Mouse (Mus musculus): ENCODE results near the gene Arid1b. TPM values are rescaled to one million over a fixed set of nuclear protein-coding genes. Genes with fewer than 3 reads are reported as not detected.

Arid1b gene
- polyA plus RNA-seq, 1 experiment from 2014 or later: 9.6 TPM

GRCm38 (mm10) chr17:5170321-5170720, 176.2 kb downstream of the Arid1b start:
- no peak for DNase-seq (ENCODE audit: extremely low spot score, low spot score)
- peaks cover 19% of the 10 kb centered on the region for H3K4me1 ChIP-seq
- H3K4me3 ChIP-seq: no peak overlapping the region
- WGBS: 93% methylated on average over 12 of the region's 12 CpGs
- H3K36me3 ChIP-seq (replicated peaks): no peaks in the 10 kb centered on the region
- no peaks in the 10 kb centered on the region for H3K27me3 ChIP-seq (ENCODE audit: poor library complexity, severe bottlenecking)
- H3K27ac ChIP-seq: no peak overlapping the region
- H3K9me3 ChIP-seq: no peaks in the 10 kb centered on the region

DNA sequence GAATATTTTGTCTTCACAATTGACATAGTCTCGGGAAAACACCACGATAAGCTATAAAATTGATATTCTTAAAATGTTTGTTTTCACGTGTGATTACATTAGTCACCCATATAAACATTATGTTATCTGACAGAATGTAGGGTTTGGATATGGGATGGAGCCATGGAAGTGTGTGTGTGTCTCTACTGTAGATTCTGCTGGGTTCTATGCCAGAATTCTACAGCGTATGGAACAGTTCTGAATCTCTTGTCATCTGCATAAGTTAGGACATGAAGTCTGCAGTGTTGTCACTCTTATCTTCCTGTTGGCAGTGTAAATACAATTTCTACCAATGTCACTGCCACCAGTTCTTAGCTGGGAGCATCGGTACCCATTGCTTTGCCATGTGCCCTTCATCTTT, 177.3 kb downstream of the Arid1b start:
- DNase-seq (ENCODE audit: extremely low spot score, low spot score): no peak
- Histone ChIP-seq H3K36me3 (replicated peaks) (no peaks in the 10 kb centered on the region), H3K27ac (no peak overlapping the region), H3K27me3 (ENCODE audit: poor library complexity, severe bottlenecking) (no peaks in the 10 kb centered on the region), H3K4me1 (peaks cover 27% of the 10 kb centered on the region), H3K4me3 (no peak overlapping the region), H3K9me3 (no peaks in the 10 kb centered on the region)
- 91% methylated on average over 5 of the region's 5 CpGs for WGBS

- Histone ChIP-seq H3K27ac (no peak overlapping the region), H3K27me3 (ENCODE audit: poor library complexity, severe bottlenecking) (no peaks in the 10 kb centered on the region), H3K4me3 (no peak overlapping the region), H3K4me1 (peaks cover 38% of the 10 kb centered on the region), H3K9me3 (no peaks in the 10 kb centered on the region), H3K36me3 (replicated peaks) (no peaks in the 10 kb centered on the region)
- WGBS: 82% methylated on average over 6 of the region's 6 CpGs
- DNase-seq (ENCODE audit: extremely low spot score, low spot score): no peak
These were observed 180.4 kb downstream of the Arid1b start for GRCm38 (mm10) chr17:5174426-5175020.

DNA sequence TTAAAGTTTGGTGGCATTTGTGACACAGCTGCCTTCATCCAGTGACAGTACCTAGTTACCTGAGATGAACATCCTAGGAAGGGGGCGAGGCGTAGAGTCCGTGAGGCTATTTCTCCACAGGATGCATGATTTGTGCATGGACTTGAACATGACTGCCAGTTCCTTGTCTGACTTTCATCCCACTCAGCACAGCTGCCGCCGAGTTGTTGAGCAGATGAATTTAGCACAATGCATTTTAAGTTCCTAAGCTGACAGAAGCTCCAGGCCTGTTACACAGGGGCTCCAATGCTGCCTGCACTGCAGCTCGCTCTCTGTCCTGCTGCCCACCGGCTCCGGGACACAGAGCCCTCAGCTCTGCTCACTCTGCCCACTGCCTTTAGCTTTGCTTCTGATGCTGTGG, 181.4 kb downstream of the Arid1b start:
- WGBS: 89% methylated on average over 8 of the region's 8 CpGs
- Histone ChIP-seq H3K4me3 (no peak overlapping the region), H3K4me1 (peaks cover 44% of the 10 kb centered on the region), H3K9me3 (no peaks in the 10 kb centered on the region), H3K27me3 (ENCODE audit: poor library complexity, severe bottlenecking) (no peaks in the 10 kb centered on the region), H3K27ac (no peak overlapping the region), H3K36me3 (replicated peaks) (no peaks in the 10 kb centered on the region)
- DNase-seq (ENCODE audit: extremely low spot score, low spot score): no peak

GRCm38 (mm10) chr17:5176315-5176714, 182.2 kb downstream of the Arid1b start:
- 74% methylated on average over 2 of the region's 2 CpGs for WGBS
- Histone ChIP-seq H3K27me3 (ENCODE audit: poor library complexity, severe bottlenecking) (no peaks in the 10 kb centered on the region), H3K4me1 (peaks cover 46% of the 10 kb centered on the region), H3K27ac (no peak overlapping the region), H3K36me3 (replicated peaks) (no peaks in the 10 kb centered on the region), H3K4me3 (no peak overlapping the region), H3K9me3 (no peaks in the 10 kb centered on the region)
- DNase-seq (ENCODE audit: extremely low spot score, low spot score): no peak

GRCm38 (mm10) chr17:5178534-5178933, 184.4 kb downstream of the Arid1b start:
- DNase-seq (ENCODE audit: extremely low spot score, low spot score): no peak
- Histone ChIP-seq H3K4me1 (peaks cover 46% of the 10 kb centered on the region), H3K9me3 (no peaks in the 10 kb centered on the region), H3K27me3 (ENCODE audit: poor library complexity, severe bottlenecking) (no peaks in the 10 kb centered on the region), H3K36me3 (replicated peaks) (no peaks in the 10 kb centered on the region), H3K4me3 (no peak overlapping the region), H3K27ac (no peak overlapping the region)
- WGBS: 89% methylated on average over 10 of the region's 10 CpGs

DNA sequence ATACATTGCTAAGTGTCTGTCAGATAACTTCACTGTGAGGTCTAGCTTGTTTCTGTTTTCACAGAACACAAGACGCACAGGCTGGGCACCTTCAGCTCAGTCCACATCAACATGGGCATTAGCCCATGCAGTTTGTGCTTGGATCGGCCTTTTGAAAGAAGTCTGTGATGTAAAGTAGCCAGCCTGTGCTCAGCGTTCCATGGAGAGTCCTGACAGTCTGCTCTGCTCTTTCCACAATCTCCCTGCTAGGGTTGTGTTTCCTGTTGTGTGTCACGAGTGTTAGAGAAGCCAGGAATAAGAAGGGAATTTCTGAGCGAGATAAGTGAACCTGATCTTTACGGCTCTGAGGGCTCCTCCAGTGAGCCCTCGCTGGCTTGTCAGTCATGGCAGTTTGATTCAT, 184.9 kb downstream of the Arid1b start:
- WGBS: 83% methylated on average over 7 of the region's 7 CpGs
- no peaks in the 10 kb centered on the region for H3K27me3 ChIP-seq (ENCODE audit: poor library complexity, severe bottlenecking)

DNA sequence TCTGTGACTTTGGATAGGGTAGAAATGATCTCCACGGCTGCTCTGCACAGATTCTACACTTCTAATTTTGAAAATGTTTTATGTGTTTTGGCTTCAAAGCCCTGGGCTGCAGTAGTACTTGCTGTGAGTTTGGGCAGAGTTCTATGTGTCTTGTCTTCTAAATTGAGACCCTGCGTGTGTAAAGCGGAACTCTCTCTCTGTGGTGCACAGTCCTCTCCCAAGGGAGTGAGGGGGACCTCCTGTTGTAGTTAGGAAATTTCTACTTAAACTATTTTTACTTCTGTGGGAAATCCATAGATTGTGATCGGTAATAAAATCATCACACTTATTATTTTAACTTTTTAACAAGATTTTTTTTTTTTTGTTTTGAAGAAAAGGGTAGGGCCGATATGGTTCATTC, 185.3 kb downstream of the Arid1b start:
- WGBS: 89% methylated on average over 5 of the region's 5 CpGs

More for the DNA sequence above, 184.9 kb downstream of the Arid1b start:
- H3K4me1 ChIP-seq: peaks cover 43% of the 10 kb centered on the region
- H3K4me3 ChIP-seq: no peak overlapping the region
- H3K27ac ChIP-seq: no peak overlapping the region
- no peaks in the 10 kb centered on the region for H3K9me3 ChIP-seq
- no peaks in the 10 kb centered on the region for H3K36me3 ChIP-seq (replicated peaks)
- DNase-seq (ENCODE audit: extremely low spot score, low spot score): no peak

DNA sequence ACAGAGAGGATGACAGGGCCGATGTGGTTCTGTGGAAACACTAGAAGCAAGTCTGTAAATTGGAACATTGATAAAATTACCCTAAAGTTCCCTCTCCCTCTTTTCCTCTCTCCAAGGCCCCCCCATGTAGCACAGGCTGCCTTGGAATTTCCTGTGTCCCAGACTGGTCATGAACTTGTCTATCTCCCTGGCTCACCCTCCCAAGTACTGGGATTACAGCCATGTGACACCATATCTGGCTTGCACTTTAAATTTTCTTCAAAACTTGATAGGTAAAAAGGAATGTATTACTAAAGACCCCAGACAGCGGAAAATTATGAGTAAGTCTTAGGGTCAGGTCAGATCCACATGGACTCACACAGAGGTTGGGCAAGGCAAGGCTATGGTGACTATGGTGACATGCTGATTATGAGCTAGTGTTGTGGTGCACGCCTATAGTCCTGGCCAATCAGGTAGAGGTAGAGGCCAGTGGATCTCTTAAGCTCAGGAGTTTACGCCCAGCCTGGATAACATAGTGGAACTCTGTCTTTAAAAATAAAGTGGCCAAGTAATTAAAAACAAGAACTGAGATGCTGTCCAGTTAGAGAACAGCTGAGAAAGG, 185.9 kb downstream of the Arid1b start:
- Histone ChIP-seq H3K27ac (no peak overlapping the region), H3K27me3 (ENCODE audit: poor library complexity, severe bottlenecking) (no peaks in the 10 kb centered on the region), H3K4me1 (peaks cover 52% of the 10 kb centered on the region), H3K36me3 (replicated peaks) (no peaks in the 10 kb centered on the region), H3K9me3 (no peaks in the 10 kb centered on the region), H3K4me3 (no peak overlapping the region)
- no peak for DNase-seq (ENCODE audit: extremely low spot score, low spot score)
- WGBS: 86% methylated on average over 4 of the region's 4 CpGs

More for the DNA sequence above, 185.3 kb downstream of the Arid1b start:
- DNase-seq (ENCODE audit: extremely low spot score, low spot score): no peak
- no peaks in the 10 kb centered on the region for H3K9me3 ChIP-seq
- H3K4me3 ChIP-seq: no peak overlapping the region
- no peaks in the 10 kb centered on the region for H3K27me3 ChIP-seq (ENCODE audit: poor library complexity, severe bottlenecking)
- H3K27ac ChIP-seq: no peak overlapping the region
- peaks cover 46% of the 10 kb centered on the region for H3K4me1 ChIP-seq
- H3K36me3 ChIP-seq (replicated peaks): no peaks in the 10 kb centered on the region

DNA sequence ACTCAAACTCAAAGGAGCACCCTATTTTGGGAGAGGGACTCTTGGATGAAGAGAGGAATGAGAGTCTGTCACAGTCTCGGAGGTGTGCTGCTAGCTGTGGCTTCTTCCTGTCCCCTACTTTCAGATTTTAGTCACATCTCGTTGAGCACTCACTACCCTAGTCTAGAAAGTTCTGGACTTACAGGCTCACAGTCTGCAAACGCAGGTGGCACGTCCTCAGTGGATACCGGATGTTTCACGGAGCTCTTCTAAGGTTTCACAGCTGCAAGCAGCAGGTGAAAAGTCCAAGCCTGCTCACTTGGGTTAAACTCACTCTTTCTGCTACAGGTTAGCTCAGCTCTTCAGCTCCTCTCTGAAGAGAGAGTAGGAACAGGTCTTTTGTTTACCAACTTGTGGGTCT, 186.8 kb downstream of the Arid1b start:
- Histone ChIP-seq H3K4me1 (peaks cover 45% of the 10 kb centered on the region), H3K9me3 (no peaks in the 10 kb centered on the region), H3K27me3 (ENCODE audit: poor library complexity, severe bottlenecking) (no peaks in the 10 kb centered on the region), H3K27ac (no peak overlapping the region), H3K4me3 (no peak overlapping the region), H3K36me3 (replicated peaks) (no peaks in the 10 kb centered on the region)
- WGBS: 89% methylated on average over 6 of the region's 6 CpGs
- no peak for DNase-seq (ENCODE audit: extremely low spot score, low spot score)

DNA sequence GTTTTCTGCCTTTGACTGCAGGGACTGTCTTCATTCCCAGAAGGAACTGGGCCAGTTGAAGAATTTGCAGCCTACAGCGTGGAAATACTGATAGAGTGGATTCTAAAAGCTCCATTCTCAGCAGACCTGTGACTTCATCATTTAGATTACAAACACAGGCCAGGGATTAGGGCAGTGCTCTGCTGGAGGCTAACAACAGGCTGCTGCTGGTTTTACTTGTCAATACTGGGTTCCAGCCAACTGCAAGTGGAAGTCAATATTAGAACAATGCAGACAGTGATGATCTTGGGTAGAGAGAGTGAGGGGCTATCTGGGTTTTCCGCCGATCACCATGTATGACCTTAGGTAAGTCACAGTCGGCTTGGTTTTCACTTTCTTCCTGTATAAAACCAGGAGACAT, 188.4 kb downstream of the Arid1b start:
- H3K27ac ChIP-seq: no peak overlapping the region
- no peaks in the 10 kb centered on the region for H3K9me3 ChIP-seq
- peaks cover 43% of the 10 kb centered on the region for H3K4me1 ChIP-seq
- H3K4me3 ChIP-seq: no peak overlapping the region
- no peak for DNase-seq (ENCODE audit: extremely low spot score, low spot score)
- 85% methylated on average over 4 of the region's 4 CpGs for WGBS
- H3K36me3 ChIP-seq (replicated peaks): no peaks in the 10 kb centered on the region
- H3K27me3 ChIP-seq (ENCODE audit: poor library complexity, severe bottlenecking): no peaks in the 10 kb centered on the region

- 82% methylated on average over 4 of the region's 4 CpGs for WGBS
- peaks cover 56% of the 10 kb centered on the region for H3K4me1 ChIP-seq
These were observed 191.4 kb downstream of the Arid1b start for GRCm38 (mm10) chr17:5185501-5185900.

GRCm38 (mm10) chr17:5187546-5187945, 193.4 kb downstream of the Arid1b start:
- peaks cover 51% of the 10 kb centered on the region for H3K4me1 ChIP-seq
- H3K4me3 ChIP-seq: no peak overlapping the region
- H3K36me3 ChIP-seq (replicated peaks): no peaks in the 10 kb centered on the region
- no peaks in the 10 kb centered on the region for H3K9me3 ChIP-seq
- no peak overlapping the region for H3K27ac ChIP-seq
- WGBS: 47% methylated on average over 2 of the region's 2 CpGs
- DNase-seq (ENCODE audit: extremely low spot score, low spot score): no peak
- no peaks in the 10 kb centered on the region for H3K27me3 ChIP-seq (ENCODE audit: poor library complexity, severe bottlenecking)

More at GRCm38 (mm10) chr17:5185501-5185900, 191.4 kb downstream of the Arid1b start:
- H3K36me3 ChIP-seq (replicated peaks): no peaks in the 10 kb centered on the region
- H3K27me3 ChIP-seq (ENCODE audit: poor library complexity, severe bottlenecking): no peaks in the 10 kb centered on the region
- H3K9me3 ChIP-seq: no peaks in the 10 kb centered on the region
- no peak overlapping the region for H3K4me3 ChIP-seq
- no peak overlapping the region for H3K27ac ChIP-seq
- no peak for DNase-seq (ENCODE audit: extremely low spot score, low spot score)

All from forebrain, embryonic 10.5 days (tissue).